Mouse (Mus musculus) kidney, adult 9 months (tissue): ENCODE measurements around the gene Ptprt.
A peak's percentile ranks its signal among the peaks of the same experiment; 100 is the strongest.

ENCODE experiments used
- DNase-seq: peaks from one replicate; pipeline ENCODE4 v3.0.0; 2022

Gene Ptprt

GRCm38 (mm10) chr2:161902196-161902595 is 758.8 kb downstream of the Ptprt start:
- peak; percentile 56 for DNase-seq

- no peak for DNase-seq
Measured at GRCm38 (mm10) chr2:161884446-161884845, 776.5 kb downstream of the Ptprt start.

- DNase-seq, result no peak
Measured at GRCm38 (mm10) chr2:161882580-161882979, 778.4 kb downstream of the Ptprt start.

GRCm38 (mm10) chr2:161880941-161881340 is 780.0 kb downstream of the Ptprt start:
- DNase-seq, result no peak

GRCm38 (mm10) chr2:161865231-161865630 is 795.7 kb downstream of the Ptprt start:
- DNase-seq, result no peak

GRCm38 (mm10) chr2:161858813-161859212 is 802.1 kb downstream of the Ptprt start:
- DNase-seq, result no peak

GRCm38 (mm10) chr2:161858361-161858760 is 802.6 kb downstream of the Ptprt start:
- DNase-seq, result no peak

- DNase-seq, result no peak
Measured at GRCm38 (mm10) chr2:161835001-161835400, 825.9 kb downstream of the Ptprt start.

- no peak for DNase-seq
Measured at GRCm38 (mm10) chr2:161833846-161834245, 827.1 kb downstream of the Ptprt start.

GRCm38 (mm10) chr2:161813326-161813725 is 847.6 kb downstream of the Ptprt start:
- no peak for DNase-seq

GRCm38 (mm10) chr2:161808086-161808801 is 852.7 kb downstream of the Ptprt start:
- DNase-seq, result no peak

GRCm38 (mm10) chr2:161806287-161807007 is 854.5 kb downstream of the Ptprt start:
- DNase-seq, result no peak

GRCm38 (mm10) chr2:161799946-161800345 is 861.0 kb downstream of the Ptprt start:
- DNase-seq, result no peak

- DNase-seq, result no peak
Measured at GRCm38 (mm10) chr2:161767528-161767927, 893.4 kb downstream of the Ptprt start.

GRCm38 (mm10) chr2:161713024-161713423 is 947.9 kb downstream of the Ptprt start:
- no peak for DNase-seq

GRCm38 (mm10) chr2:161709316-161709715 is 951.6 kb downstream of the Ptprt start:
- DNase-seq, result no peak

- no peak for DNase-seq
Measured at GRCm38 (mm10) chr2:161706386-161706915, 954.5 kb downstream of the Ptprt start.

GRCm38 (mm10) chr2:161704811-161705210 is 956.1 kb downstream of the Ptprt start:
- no peak for DNase-seq

GRCm38 (mm10) chr2:161704410-161704809 is 956.5 kb downstream of the Ptprt start:
- DNase-seq, result peak; percentile 13

- DNase-seq, result no peak
Measured at GRCm38 (mm10) chr2:161695819-161696218, 965.1 kb downstream of the Ptprt start.

GRCm38 (mm10) chr2:161668302-161668986 is 992.5 kb downstream of the Ptprt start:
- no peak for DNase-seq

GRCm38 (mm10) chr2:161661912-161662311 is 999.0 kb downstream of the Ptprt start:
- no peak for DNase-seq

GRCm38 (mm10) chr2:161660827-161661226 is 1000.1 kb downstream of the Ptprt start:
- peak; percentile 20 for DNase-seq
